Mouse (Mus musculus) stomach, embryonic 15.5 days (tissue): ENCODE data around the gene Nfe2l2. TPM values are rescaled to one million over a fixed set of nuclear protein-coding genes. Genes with fewer than 3 reads are reported as not detected.

Experiments used
- ATAC-seq: fragments of 200-750 bp; cut with Nextera tagmentation; 2 replicates; pipeline ENCODE4 v1.8.0; 2017; ENCODE audit warnings: low read depth, moderate number of reproducible peaks, moderate TSS enrichment; ENCODE audit not compliant: insufficient read depth, low FRiP score
- H3K27ac ChIP-seq: fragments of 300-500 bp; sonication (generic); 2 replicates; pipeline ENCODE4 v1.5.1; 2015; ENCODE audit warnings: mild to moderate bottlenecking, inconsistent platforms
- H3K27me3 ChIP-seq: fragments of 300-500 bp; sonication (generic); replicated peaks from 2 replicates; pipeline ENCODE4 v1.6.1; 2015; ENCODE audit warnings: inconsistent platforms
- H3K36me3 ChIP-seq: fragments of 300-500 bp; sonication (generic); 2 replicates; pipeline ENCODE4 v1.6.1; 2015; ENCODE audit warnings: inconsistent platforms
- H3K4me1 ChIP-seq: fragments of 300-500 bp; sonication (generic); 2 replicates; pipeline ENCODE4 v1.6.1; 2015; ENCODE audit warnings: inconsistent platforms
- H3K4me2 ChIP-seq: fragments of 300-500 bp; sonication (generic); 2 replicates; pipeline ENCODE4 v1.6.1; 2015; ENCODE audit warnings: mild to moderate bottlenecking, inconsistent platforms
- H3K4me3 ChIP-seq: fragments of 300-500 bp; sonication (generic); replicated peaks from 2 replicates; pipeline ENCODE4 v1.5.1; 2015; ENCODE audit warnings: inconsistent platforms
- H3K9ac ChIP-seq: fragments of 300-500 bp; sonication (generic); 2 replicates; pipeline ENCODE4 v1.6.1; 2015; ENCODE audit warnings: inconsistent platforms
- H3K9me3 ChIP-seq: fragments of 300-500 bp; sonication (generic); 2 replicates; pipeline ENCODE4 v1.6.1; 2016; ENCODE audit warnings: inconsistent platforms
- WGBS: fragments of 180-500 bp; shearing (Covaris S2); methylation state at CpG from one replicate; pipeline ENCODE4 v1.1.7; 2015; 5-methylcytosine and 5-hydroxymethylcytosine counted together
- polyA plus RNA-seq: library from polyadenylated mRNA; unstranded; fragments of >200 nt; fragmentation: Nextera tagmentation; extraction: Ambion mirVana; gene quantifications from 2 replicates; pipeline ENCODE4 v1.2.1, GENCODE M21; 2015

The Nfe2l2 gene
- polyA plus RNA-seq = 93.9 and 97.4 TPM in 2 replicates

- H3K36me3 ChIP-seq = no peaks in the 10 kb centered on the region
- peak within 1 kb of the TSS; percentile 59 for H3K4me2 ChIP-seq
- ATAC-seq = peak; percentile 92
- H3K4me3 ChIP-seq = peak within 1 kb of the TSS; percentile 79
- peaks cover 14% of the 10 kb centered on the region; the same call in 1 of the 2 replicates for H3K4me1 ChIP-seq
- peak within 1 kb of the TSS; percentile 90 for H3K9ac ChIP-seq
- no peaks in the 10 kb centered on the region for H3K9me3 ChIP-seq
- H3K27ac ChIP-seq = peak within 1 kb of the TSS; percentile 98
- under 1% methylated on average over 54 of the region's 58 CpGs for WGBS
- no peaks in the 10 kb centered on the region for H3K27me3 ChIP-seq
Measured at GRCm38 (mm10) chr2:75704234-75705161, at the start of gene Nfe2l2. Gene Nfe2l2, minus strand, starts transcription at chr2:75704641.

- H3K9ac ChIP-seq = no peak overlapping the region
- 89% methylated on average over 22 of the region's 22 CpGs for WGBS
Measured at GRCm38 (mm10) chr2:75752306-75753175, 48.1 kb upstream of the Nfe2l2 start.

GRCm38 (mm10) chr2:75751896-75752295, 47.5 kb upstream of the Nfe2l2 start:
- no peak for ATAC-seq
- Histone ChIP-seq H3K27me3 (no peaks in the 10 kb centered on the region), H3K27ac (no peak overlapping the region), H3K36me3 (no peaks in the 10 kb centered on the region), H3K4me2 (no peak overlapping the region), H3K4me1 (0 out of 2 replicates have a peak, but pooled peaks cover 3% of the 10 kb centered on the region), H3K4me3 (no peak overlapping the region), H3K9me3 (no peaks in the 10 kb centered on the region), H3K9ac (no peak overlapping the region)
- WGBS = 63% methylated on average over 6 of the region's 6 CpGs

More at GRCm38 (mm10) chr2:75752306-75753175, 48.1 kb upstream of the Nfe2l2 start:
- Histone ChIP-seq H3K4me2 (no peak overlapping the region), H3K27ac (no peak overlapping the region), H3K4me3 (no peak overlapping the region), H3K4me1 (peaks cover 3% of the 10 kb centered on the region; the same call in 1 of the 2 replicates), H3K36me3 (no peaks in the 10 kb centered on the region), H3K27me3 (no peaks in the 10 kb centered on the region), H3K9me3 (no peaks in the 10 kb centered on the region)
- no peak for ATAC-seq

GRCm38 (mm10) chr2:75750869-75751268, 46.4 kb upstream of the Nfe2l2 start:
- H3K4me2 ChIP-seq = no peak overlapping the region
- no peak overlapping the region for H3K9ac ChIP-seq
- no peaks in the 10 kb centered on the region for H3K4me1 ChIP-seq
- no peaks in the 10 kb centered on the region for H3K27me3 ChIP-seq
- no peaks in the 10 kb centered on the region for H3K36me3 ChIP-seq
- no peak overlapping the region for H3K4me3 ChIP-seq
- H3K9me3 ChIP-seq = no peaks in the 10 kb centered on the region
- H3K27ac ChIP-seq = no peak overlapping the region
- WGBS = 78% methylated on average over 10 of the region's 10 CpGs
- no peak for ATAC-seq

GRCm38 (mm10) chr2:75750043-75750718, 45.7 kb upstream of the Nfe2l2 start:
- no peak for ATAC-seq
- Histone ChIP-seq H3K27ac (no peak overlapping the region), H3K4me1 (no peaks in the 10 kb centered on the region), H3K9me3 (no peaks in the 10 kb centered on the region), H3K27me3 (no peaks in the 10 kb centered on the region), H3K9ac (no peak overlapping the region), H3K4me2 (no peak overlapping the region), H3K4me3 (no peak overlapping the region), H3K36me3 (no peaks in the 10 kb centered on the region)
- 49% methylated on average over 2 of the region's 2 CpGs for WGBS

- Histone ChIP-seq H3K9ac (no peak overlapping the region), H3K27me3 (no peaks in the 10 kb centered on the region), H3K36me3 (no peaks in the 10 kb centered on the region), H3K4me2 (no peak overlapping the region), H3K27ac (no peak overlapping the region), H3K4me3 (no peak overlapping the region), H3K9me3 (no peaks in the 10 kb centered on the region), H3K4me1 (no peaks in the 10 kb centered on the region)
- WGBS = 93% methylated on average over 6 of the region's 6 CpGs
- ATAC-seq = no peak
Measured at GRCm38 (mm10) chr2:75748841-75749240, 44.4 kb upstream of the Nfe2l2 start.

GRCm38 (mm10) chr2:75737006-75737503, 32.6 kb upstream of the Nfe2l2 start:
- no peak overlapping the region for H3K4me2 ChIP-seq
- H3K9ac ChIP-seq = no peak overlapping the region
- no peak for ATAC-seq
- H3K36me3 ChIP-seq = no peaks in the 10 kb centered on the region
- H3K27ac ChIP-seq = no peak overlapping the region
- no peaks in the 10 kb centered on the region for H3K9me3 ChIP-seq
- no peak overlapping the region for H3K4me3 ChIP-seq
- no peaks in the 10 kb centered on the region for H3K27me3 ChIP-seq
- no peaks in the 10 kb centered on the region for H3K4me1 ChIP-seq
- WGBS = 34% methylated on average over 2 of the region's 2 CpGs

GRCm38 (mm10) chr2:75734196-75734865, 29.9 kb upstream of the Nfe2l2 start:
- H3K36me3 ChIP-seq = no peaks in the 10 kb centered on the region

GRCm38 (mm10) chr2:75733177-75733576, 28.7 kb upstream of the Nfe2l2 start:
- H3K9me3 ChIP-seq = no peaks in the 10 kb centered on the region
- no peak overlapping the region for H3K9ac ChIP-seq
- no peak overlapping the region for H3K4me2 ChIP-seq
- ATAC-seq = no peak
- no peaks in the 10 kb centered on the region for H3K27me3 ChIP-seq
- H3K4me1 ChIP-seq = no peaks in the 10 kb centered on the region
- H3K36me3 ChIP-seq = no peaks in the 10 kb centered on the region
- H3K4me3 ChIP-seq = no peak overlapping the region
- H3K27ac ChIP-seq = no peak overlapping the region
- WGBS = 93% methylated on average over 7 of the region's 7 CpGs

More at GRCm38 (mm10) chr2:75734196-75734865, 29.9 kb upstream of the Nfe2l2 start:
- Histone ChIP-seq H3K27ac (no peak overlapping the region), H3K4me2 (no peak overlapping the region), H3K4me1 (no peaks in the 10 kb centered on the region), H3K9me3 (no peaks in the 10 kb centered on the region), H3K4me3 (no peak overlapping the region), H3K27me3 (no peaks in the 10 kb centered on the region), H3K9ac (no peak overlapping the region)
- 63% methylated on average over 5 of the region's 5 CpGs for WGBS
- ATAC-seq = no peak

- Histone ChIP-seq H3K9ac (no peak overlapping the region), H3K36me3 (no peaks in the 10 kb centered on the region), H3K27ac (no peak overlapping the region), H3K4me1 (no peaks in the 10 kb centered on the region), H3K4me3 (no peak overlapping the region), H3K27me3 (no peaks in the 10 kb centered on the region), H3K4me2 (no peak overlapping the region), H3K9me3 (no peaks in the 10 kb centered on the region)
- WGBS = 58% methylated on average over 2 of the region's 2 CpGs
- no peak for ATAC-seq
Measured at GRCm38 (mm10) chr2:75731929-75732328, 27.5 kb upstream of the Nfe2l2 start.

GRCm38 (mm10) chr2:75731233-75731651, 26.8 kb upstream of the Nfe2l2 start:
- H3K27me3 ChIP-seq = no peaks in the 10 kb centered on the region
- no peaks in the 10 kb centered on the region for H3K9me3 ChIP-seq
- 69% methylated on average over 5 of the region's 5 CpGs for WGBS
- no peak overlapping the region for H3K27ac ChIP-seq
- H3K4me2 ChIP-seq = no peak overlapping the region
- no peaks in the 10 kb centered on the region for H3K4me1 ChIP-seq
- no peak overlapping the region for H3K4me3 ChIP-seq
- no peaks in the 10 kb centered on the region for H3K36me3 ChIP-seq
- H3K9ac ChIP-seq = no peak overlapping the region
- ATAC-seq = no peak
